Mouse (Mus musculus): Measurements from ENCODE around the gene Hand2.

Gene Hand2

DNA sequence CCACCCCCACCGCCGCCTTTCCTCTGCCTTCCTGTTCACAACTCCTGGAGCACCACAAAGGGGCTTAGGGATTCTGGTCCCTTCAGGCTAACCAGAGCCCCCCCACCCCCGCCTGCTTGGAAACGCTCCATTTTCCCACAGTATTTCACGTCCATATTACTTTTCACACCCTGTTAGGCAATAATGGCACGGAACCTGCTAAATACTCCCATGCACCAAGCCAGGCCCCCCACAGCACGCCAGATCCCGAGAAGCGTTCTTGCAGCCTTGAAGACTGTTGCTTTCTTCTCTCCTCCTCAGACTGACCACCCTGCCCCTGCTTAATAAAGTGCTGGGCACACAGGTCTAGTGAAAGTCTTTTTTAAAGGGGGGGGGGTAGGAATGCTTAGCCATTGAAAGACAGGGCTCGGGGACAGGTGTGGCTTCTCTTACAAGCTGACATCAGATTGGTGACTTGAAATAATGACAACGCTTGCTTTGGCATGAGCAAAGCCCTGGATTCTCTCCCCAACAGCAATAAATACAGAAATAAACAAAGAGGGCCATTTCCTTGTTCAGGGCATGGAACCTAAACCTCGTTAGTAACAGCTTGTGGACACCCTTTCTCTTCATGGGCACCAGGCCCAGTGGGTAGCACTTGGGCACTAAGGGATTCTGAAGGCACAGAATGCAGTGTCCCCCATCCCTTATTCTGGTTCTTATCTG is 21.8 kb downstream of the Hand2 start:
- DNase-seq (ENCODE audit: low spot score in 2 of 2): no peak

- no peak for DNase-seq (ENCODE audit: low spot score in 2 of 2)
Observed at GRCm38 (mm10) chr8:57343731-57344315, 23.0 kb downstream of the Hand2 start.

DNA sequence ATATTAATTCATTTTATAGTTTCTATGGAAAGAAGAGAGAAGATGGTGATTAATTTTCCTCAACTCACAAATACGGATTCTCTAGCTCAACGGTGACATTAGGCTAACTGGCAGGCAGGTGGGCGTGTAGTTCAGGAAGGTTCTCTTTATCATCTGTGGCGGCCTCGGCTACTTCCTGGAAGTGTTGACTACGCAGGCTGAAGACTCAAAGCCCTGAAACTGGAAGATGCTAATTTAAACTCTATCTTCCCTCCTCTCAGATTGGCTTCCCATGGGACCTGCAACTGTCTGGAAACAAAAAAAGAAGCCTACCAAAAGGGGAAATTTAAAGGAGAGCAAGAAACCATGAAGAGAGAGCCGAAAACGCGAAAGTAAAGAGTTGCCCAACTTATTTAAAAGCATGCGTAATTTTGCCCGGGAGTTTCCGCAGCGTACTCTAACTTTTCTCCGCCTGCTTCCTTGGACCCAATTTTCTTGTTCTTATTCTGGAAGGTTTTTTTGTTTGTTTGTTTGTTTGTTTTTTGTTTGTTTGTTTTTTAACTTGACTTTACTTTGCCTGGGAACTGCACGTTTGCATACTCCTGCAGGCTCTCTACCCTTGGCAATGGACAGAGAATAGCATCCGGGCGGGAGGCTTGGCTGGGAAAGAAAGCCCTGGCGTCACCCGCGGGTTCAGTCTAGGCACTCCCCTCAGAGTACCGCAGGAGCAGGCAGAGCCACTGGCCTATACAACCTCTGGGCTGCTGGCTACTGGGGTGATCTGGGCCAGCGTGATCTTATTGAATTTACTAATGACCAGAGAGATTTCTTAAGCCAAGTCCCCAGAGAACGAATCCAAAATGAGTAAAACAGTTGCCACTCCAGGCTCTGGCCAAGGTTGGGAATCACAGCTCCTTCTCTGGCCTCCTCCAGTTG is 24.4 kb downstream of the Hand2 start:
- DNase-seq (ENCODE audit: low spot score in 2 of 2): no peak

- DNase-seq (ENCODE audit: low spot score in 2 of 2): no peak
Observed at GRCm38 (mm10) chr8:57346371-57346770, 25.6 kb downstream of the Hand2 start.

DNA sequence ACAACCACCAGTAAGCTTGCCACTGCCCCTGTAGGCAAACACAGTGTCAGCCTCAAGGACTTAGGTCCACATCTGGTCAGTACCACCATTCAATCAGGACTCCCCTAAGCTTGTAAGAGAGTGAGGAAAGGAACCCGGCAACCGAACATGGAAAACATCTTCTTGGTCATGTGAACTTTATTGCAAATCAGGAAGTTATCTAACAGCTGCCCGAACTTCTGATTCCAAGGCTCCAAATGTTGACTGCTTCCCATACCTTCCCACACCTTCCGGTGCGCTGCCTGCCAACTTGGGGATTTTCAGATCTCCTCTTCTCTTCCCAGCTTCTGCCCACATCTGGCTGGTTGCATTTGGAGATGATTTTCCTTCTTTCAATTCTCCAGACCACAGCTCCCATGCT is 26.4 kb downstream of the Hand2 start:
- DNase-seq (ENCODE audit: low spot score in 2 of 2): no peak

DNA sequence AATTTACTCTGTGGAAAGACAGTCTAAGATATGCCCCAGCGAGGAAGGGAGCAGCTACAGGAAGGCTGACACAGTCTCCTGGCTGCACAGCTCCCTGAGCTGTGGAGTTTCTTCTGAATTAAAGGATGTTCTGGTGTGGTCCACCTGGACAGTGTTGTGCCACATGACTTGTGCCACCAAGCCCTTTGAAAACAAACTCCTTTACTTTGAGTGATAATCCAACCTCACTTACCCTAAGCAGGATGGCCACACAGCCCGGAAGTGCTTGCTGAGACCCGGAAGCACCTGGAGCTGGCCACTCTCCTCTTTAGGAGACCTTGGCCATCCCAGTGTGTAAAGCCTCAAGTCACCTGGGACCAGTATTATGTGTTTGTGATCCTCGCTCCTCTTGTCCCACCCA is 27.5 kb downstream of the Hand2 start:
- no peak for DNase-seq (ENCODE audit: low spot score in 2 of 2)

DNA sequence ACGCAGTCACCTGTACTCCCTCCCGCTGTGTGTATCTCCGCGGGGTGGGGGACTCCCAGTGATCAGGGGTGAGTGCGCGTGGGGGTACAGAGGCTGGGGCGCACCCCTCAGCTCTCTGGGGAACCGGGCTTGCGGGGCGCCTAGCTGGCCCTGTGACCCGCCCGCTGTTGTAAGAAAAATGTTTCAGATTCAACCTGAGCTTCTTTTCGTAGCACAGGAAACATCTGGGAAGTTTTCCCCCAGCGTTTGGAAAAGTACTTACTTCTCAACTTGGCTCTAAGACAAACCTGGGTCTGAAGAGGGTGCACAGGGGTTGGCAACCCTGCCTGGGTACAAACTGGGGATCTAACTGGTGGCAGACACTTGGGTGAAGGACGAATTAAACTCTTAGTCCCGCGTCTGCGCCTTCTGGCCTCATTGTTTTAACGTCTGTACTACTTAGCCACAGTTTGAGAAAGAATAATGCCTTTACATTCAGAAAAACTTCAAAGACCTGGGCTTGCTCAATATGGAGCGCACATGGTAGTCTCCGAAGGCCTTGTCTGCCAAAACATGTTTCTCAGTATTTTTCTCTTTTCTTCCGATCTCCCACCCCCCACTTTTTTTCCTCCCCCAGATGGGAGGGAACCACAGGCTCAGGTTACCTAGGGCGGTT is 28.2 kb downstream of the Hand2 start:
- no peak for DNase-seq (ENCODE audit: low spot score in 2 of 2)

- DNase-seq (ENCODE audit: low spot score in 2 of 2): no peak
Observed at GRCm38 (mm10) chr8:57351861-57352260, 31.1 kb downstream of the Hand2 start.

- peak; percentile 56 to 62 for DNase-seq (ENCODE audit: low spot score in 2 of 2)
Observed at GRCm38 (mm10) chr8:57353346-57354305, 32.8 kb downstream of the Hand2 start.

DNA sequence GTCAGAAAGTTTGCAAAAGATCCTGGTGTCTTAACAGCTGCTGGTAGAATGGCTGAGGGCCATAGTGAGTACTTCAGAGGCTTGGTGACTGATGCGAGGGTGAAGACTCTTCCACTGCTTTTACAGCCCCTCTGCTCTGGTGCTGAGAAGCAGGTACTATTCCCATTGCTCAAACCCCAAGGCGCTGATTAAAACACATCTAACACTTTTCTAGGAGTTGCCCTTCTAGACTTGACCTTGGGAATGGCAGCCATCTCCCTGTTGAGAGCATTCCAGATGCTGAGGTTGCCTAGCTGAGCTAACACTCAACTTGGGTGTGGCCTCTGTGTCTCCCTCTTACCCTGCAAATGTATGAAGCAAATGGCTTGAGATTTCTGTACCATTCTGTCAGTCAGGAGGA is 34.1 kb downstream of the Hand2 start:
- no peak for DNase-seq (ENCODE audit: low spot score in 2 of 2)

- peak in 1 of 2 experiments; percentile 44 for DNase-seq (ENCODE audit: low spot score in 2 of 2)
Observed at GRCm38 (mm10) chr8:57356529-57357325, 35.9 kb downstream of the Hand2 start.

GRCm38 (mm10) chr8:57360493-57360892 is 39.7 kb downstream of the Hand2 start:
- DNase-seq (ENCODE audit: low spot score in 2 of 2): peak in 1 of 2 experiments; percentile 30

DNA sequence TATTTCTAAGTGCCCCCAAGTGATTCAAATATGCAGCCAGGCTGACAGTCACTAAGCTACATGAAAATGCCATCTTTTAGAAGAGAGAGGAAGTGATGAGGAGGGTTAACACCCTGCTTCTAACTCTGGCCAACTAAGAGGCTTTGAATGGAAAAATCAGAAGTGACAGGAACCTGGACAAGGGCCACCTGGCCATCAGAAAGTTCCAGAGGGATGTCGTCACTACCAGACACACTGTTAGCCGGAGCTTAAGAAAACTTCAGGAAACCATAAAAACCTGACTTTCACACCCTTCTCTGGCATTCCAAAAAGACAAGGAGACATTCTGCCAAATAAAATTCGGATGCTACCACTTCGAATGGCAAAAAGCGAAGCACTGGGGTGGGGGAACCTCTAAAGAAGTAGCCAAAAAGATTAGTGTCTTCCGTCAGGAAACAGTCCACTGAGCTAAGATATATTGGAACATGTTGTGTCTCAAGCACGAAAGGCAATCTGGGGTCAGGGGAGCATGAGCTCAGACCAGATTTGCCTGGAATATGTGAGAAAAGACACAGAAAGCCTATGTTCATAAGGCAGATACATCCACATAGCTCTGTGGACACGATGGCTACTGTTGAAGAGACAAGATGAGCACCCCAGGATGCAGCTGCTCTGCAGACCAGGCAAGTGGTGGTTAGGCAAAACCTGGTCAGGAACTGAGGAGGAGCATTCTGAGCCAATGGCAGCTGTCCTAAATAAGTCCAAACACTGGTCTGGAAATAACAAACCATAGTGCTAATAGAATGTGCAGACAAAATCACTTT is 40.4 kb downstream of the Hand2 start:
- peak; percentile 79 to 87 for DNase-seq (ENCODE audit: low spot score in 2 of 2)

GRCm38 (mm10) chr8:57362881-57363280 is 42.1 kb downstream of the Hand2 start:
- peak in 1 of 2 experiments; percentile 52 for DNase-seq (ENCODE audit: low spot score in 2 of 2)

GRCm38 (mm10) chr8:57374044-57374443 is 53.3 kb downstream of the Hand2 start:
- no peak for DNase-seq (ENCODE audit: low spot score in 2 of 2)
